Comparison of ENCODE assay signal across 8 mouse cellular contexts in genomic region chr10:21188564-21189274, GRCm38 (mm10). TPM values are rescaled to one million over a fixed set of nuclear protein-coding genes. Genes with fewer than 3 reads are reported as not detected.
DNase-seq lines count a peak whose midpoint lies in the region; ATAC-seq and TF ChIP-seq lines count a peak whose summit lies in the region.

No protein-coding gene starts in this region.

- no peaks in the 10 kb centered on the region for H3K79me2 ChIP-seq in heart, adult 2 months (replicated peaks; ENCODE audit: control insufficient read depth, insufficient read depth, low read length)

- no peak for TF ChIP-seq EP300 in heart, adult 2 months (IDR thresholded peaks at IDR 0.05; ENCODE audit: insufficient read depth, low read depth, low read length)

- H3K4me3 ChIP-seq in heart, adult 2 months: peak overlapping the region; percentile 41
- H3K4me3 ChIP-seq in cerebellum, adult 2 months (replicated peaks; ENCODE audit: insufficient read depth, low read depth, low read length): peak overlapping the region; percentile 12
- peak overlapping the region; percentile 38 for H3K4me3 ChIP-seq in forebrain, embryonic 16.5 days (replicated peaks; ENCODE audit: low read length)
- H3K4me3 ChIP-seq in hindbrain, postnatal 0 days (ENCODE audit: low read length): peak overlapping the region; percentile 23

- H3K9ac ChIP-seq in heart, adult 2 months (ENCODE audit: low read depth, low read length): no peak overlapping the region
- H3K9ac ChIP-seq in forebrain, embryonic 16.5 days (replicated peaks; ENCODE audit: low read depth, low read length): peak overlapping the region; percentile 25; the same call in 1 of the 2 replicates
- peak overlapping the region; percentile 28; the same call in 1 of the 2 replicates for H3K9ac ChIP-seq in hindbrain, postnatal 0 days (replicated peaks; ENCODE audit: low read length)

- intact Hi-C loops in heart, adult 2 months (cut with DNase I): loop anchor here (1.0 to 2.0 kb wide), 2 partner anchors 30 to 195 kb away; no protein-coding TSS in a partner anchor
- intact Hi-C loops in heart, postnatal 25 days (cut with DNase I): loop anchor here (1.0 to 2.0 kb wide), 2 partner anchors 28 to 196 kb away; partner anchors contain the start of gene Myb

- 13% methylated on average over 11 of the region's 11 CpGs for WGBS in heart, adult 2 months
- whole genome bisulfite sequencing in cerebellum, adult 2 months: 16% methylated on average over 11 of the region's 11 CpGs
- WGBS in forebrain, embryonic 16.5 days: 25% methylated on average over 11 of the region's 11 CpGs
- WGBS in hindbrain, postnatal 0 days: 20% methylated on average over 11 of the region's 11 CpGs

- peak; percentile 80 for TF ChIP-seq CTCF in heart, adult 2 months (IDR thresholded peaks at IDR 0.05)
- peak; percentile 70 for TF ChIP-seq CTCF in cerebellum, adult 2 months (IDR thresholded peaks at IDR 0.05; ENCODE audit: borderline replicate concordance, insufficient read depth, low read depth, low read length)
- TF ChIP-seq CTCF in hindbrain, postnatal 0 days (IDR thresholded peaks at IDR 0.05; ENCODE audit: low read depth): peak; percentile 83

- no peaks in the 10 kb centered on the region for H3K9me3 ChIP-seq in forebrain, embryonic 16.5 days (ENCODE audit: control insufficient read depth, low read length)
- H3K9me3 ChIP-seq in hindbrain, postnatal 0 days (ENCODE audit: low read length): no peaks in the 10 kb centered on the region

- peaks cover 1% of the 10 kb centered on the region; the same call in 1 of the 2 replicates for H3K4me1 ChIP-seq in heart, adult 2 months (ENCODE audit: control insufficient read depth, insufficient read depth, low read length)
- no peaks in the 10 kb centered on the region for H3K4me1 ChIP-seq in cerebellum, adult 2 months (ENCODE audit: control insufficient read depth, insufficient read depth, low read length)
- H3K4me1 ChIP-seq in forebrain, embryonic 16.5 days (replicated peaks; ENCODE audit: control insufficient read depth, insufficient read depth, low read length): no peaks in the 10 kb centered on the region
- H3K4me1 ChIP-seq in hindbrain, postnatal 0 days (ENCODE audit: insufficient read depth, low read length): no peaks in the 10 kb centered on the region

- H3K27ac ChIP-seq in heart, adult 2 months: no peak overlapping the region
- H3K27ac ChIP-seq in cerebellum, adult 2 months (ENCODE audit: insufficient read depth, low read length): no peak overlapping the region
- no peak overlapping the region for H3K27ac ChIP-seq in forebrain, embryonic 16.5 days (ENCODE audit: low read length)
- no peak overlapping the region for H3K27ac ChIP-seq in hindbrain, postnatal 0 days

- peak in 1 of 2 experiments; percentile 21 for DNase-seq in heart, adult 2 months
- no peak for DNase-seq in heart, postnatal 25 days (ENCODE audit: low spot score)
- DNase-seq in cerebellum, adult 2 months: peak; percentile 41 to 51
- peak; percentile 85 for DNase-seq in hindbrain, postnatal 0 days (ENCODE audit: low spot score)
- peak; percentile 11 for DNase-seq in left cerebral cortex, adult 11 months (ENCODE audit: low spot score)
- DNase-seq in lung, postnatal 36 days: peak; percentile 72
- peak; percentile 62 to 65 for DNase-seq in right cerebral cortex, postnatal 10 days (ENCODE audit: low spot score in 2 of 2)

- peak overlapping the region; percentile 60 for H3K4me2 ChIP-seq in forebrain, embryonic 16.5 days (ENCODE audit: low read length)
- H3K4me2 ChIP-seq in hindbrain, postnatal 0 days (ENCODE audit: low read depth, low read length): peak overlapping the region; percentile 57

- H3K36me3 ChIP-seq in heart, adult 2 months (ENCODE audit: control insufficient read depth, insufficient read depth, low read length): no peaks in the 10 kb centered on the region
- no peaks in the 10 kb centered on the region for H3K36me3 ChIP-seq in forebrain, embryonic 16.5 days (ENCODE audit: control insufficient read depth, insufficient read depth)
- no peaks in the 10 kb centered on the region for H3K36me3 ChIP-seq in hindbrain, postnatal 0 days (ENCODE audit: insufficient read depth, low read length)

- no peak for TF ChIP-seq POLR2A in heart, adult 2 months (IDR thresholded peaks at IDR 0.05; ENCODE audit: insufficient read depth, low read depth, low read length)
- no peak for TF ChIP-seq POLR2A in cerebellum, adult 2 months (IDR thresholded peaks at IDR 0.05; ENCODE audit: borderline replicate concordance, insufficient read depth, low read length)

- no peaks in the 10 kb centered on the region for H3K27me3 ChIP-seq in heart, adult 2 months (ENCODE audit: control insufficient read depth, insufficient read depth, low read length)
- no peaks in the 10 kb centered on the region for H3K27me3 ChIP-seq in cerebellum, adult 2 months (ENCODE audit: control insufficient read depth, insufficient read depth, low read length)
- H3K27me3 ChIP-seq in forebrain, embryonic 16.5 days (replicated peaks; ENCODE audit: control insufficient read depth, insufficient read depth, low read length): no peaks in the 10 kb centered on the region
- H3K27me3 ChIP-seq in hindbrain, postnatal 0 days (ENCODE audit: insufficient read depth, low read length): no peaks in the 10 kb centered on the region

- ATAC-seq in forebrain, embryonic 16.5 days: peak; percentile 91
- peak; percentile 82 for ATAC-seq in hindbrain, postnatal 0 days

RNA-seq across cellular contexts. Expression of gene Myb, which starts 27.9 kb away (rescaled TPM):
- not detected for total RNA-seq in heart, adult 2 months (2021)
- 0.23 and 0.31 TPM in 2 replicates for polyA plus RNA-seq in heart, adult 2 months (2012; rRNA removed)
- under 1 TPM in 1 of 2 experiments, not detected in 1; 0.23 TPM for total RNA-seq in heart, postnatal 25 days (2021)
- polyA plus RNA-seq in cerebellum, adult 2 months (2012; rRNA removed): 0.74 and 0.75 TPM in 2 replicates
- 3.0 and 3.6 TPM in 2 replicates for polyA plus RNA-seq in forebrain, embryonic 16.5 days (2015; fragmentation: Nextera tagmentation; extraction: Ambion mirVana)
- total RNA-seq in hindbrain, postnatal 0 days (2014; rRNA removed): 3.3 and 4.0 TPM in 2 replicates
- 2.0 and 2.2 TPM in 2 replicates for polyA plus RNA-seq in hindbrain, postnatal 0 days (2015; fragmentation: Nextera tagmentation; extraction: Ambion mirVana)
